Mouse (Mus musculus): Measurements from ENCODE around the gene Myrip.

- no peak for TF ChIP-seq CTCF (IDR thresholded peaks at IDR 0.05; ENCODE audit: control insufficient read depth, insufficient read depth, insufficient read length)
- TF ChIP-seq USF1 (IDR thresholded peaks at IDR 0.05; ENCODE audit: low read depth), result no peak
- TF ChIP-seq FOSL1 (IDR thresholded peaks at IDR 0.05; ENCODE audit: insufficient read depth, low read length, poor library complexity, severe bottlenecking), result no peak
- no peak for TF ChIP-seq MYOG (IDR thresholded peaks at IDR 0.05; ENCODE audit: control insufficient read depth, extremely low read depth, insufficient read length)
- TF ChIP-seq MYOD1 (IDR thresholded peaks at IDR 0.05; ENCODE audit: control insufficient read depth, insufficient read length, low read depth), result no peak
- no peak for TF ChIP-seq CEBPB (IDR thresholded peaks at IDR 0.05; ENCODE audit: low read depth)
These were observed 137.0 kb downstream of the Myrip start for GRCm38 (mm10) chr9:120438350-120438749.
